Comparison of ENCODE assay signal across 13 mouse cellular contexts in genomic region chr11:89145281-89145945, GRCm38 (mm10).
A peak's percentile ranks its signal among the peaks of the same experiment; 100 is the strongest.
DNase-seq lines count a peak whose midpoint lies in the region; ATAC-seq and TF ChIP-seq lines count a peak whose summit lies in the region.
"Had no signal": no experiment of that assay in that cellular context is flagged by ENCODE, and none has a peak within 500 bp of the region (broad histone marks: within the 10 kb centered on the region; RNA-seq: fewer than 3 reads in every experiment).

No protein-coding gene starts in this region.

- no peak for TF ChIP-seq CTCF in left cerebral cortex, adult 2 months (IDR thresholded peaks at IDR 0.05)

- no peaks in the 10 kb centered on the region for H3K36me3 ChIP-seq in heart, embryonic 16.5 days (ENCODE audit: control insufficient read depth, insufficient read depth)
- no peaks in the 10 kb centered on the region for H3K36me3 ChIP-seq in midbrain, embryonic 10.5 days
- no peaks in the 10 kb centered on the region for H3K36me3 ChIP-seq in midbrain, embryonic 11.5 days (ENCODE audit: control insufficient read depth, insufficient read depth, low read length)
- no peaks in the 10 kb centered on the region for H3K36me3 ChIP-seq in embryonic facial prominence, embryonic 14.5 days (ENCODE audit: control insufficient read depth, insufficient read depth, low read length)
- H3K36me3 ChIP-seq in neural tube, embryonic 12.5 days, result no peaks in the 10 kb centered on the region
- H3K36me3 ChIP-seq: G1E had no signal

- intact Hi-C loops in heart, postnatal 25 days (cut with DNase I), result no loop called here
- intact Hi-C loops in left cerebral cortex, adult 2 months (cut with DNase I), result no loop called here

- H3K4me3 ChIP-seq in heart, embryonic 16.5 days (ENCODE audit: low read length), result no peak overlapping the region; the same call in 1 of the 2 replicates
- no peak overlapping the region for H3K4me3 ChIP-seq in midbrain, embryonic 10.5 days
- no peak overlapping the region for H3K4me3 ChIP-seq in midbrain, embryonic 11.5 days (ENCODE audit: low read depth, low read length)
- no peak overlapping the region for H3K4me3 ChIP-seq in embryonic facial prominence, embryonic 14.5 days (ENCODE audit: low read depth, low read length)
- no peak overlapping the region for H3K4me3 ChIP-seq in neural tube, embryonic 12.5 days
- no peak overlapping the region for H3K4me3 ChIP-seq in left cerebral cortex, adult 2 months

- H3K27me3 ChIP-seq in heart, embryonic 16.5 days (ENCODE audit: control insufficient read depth, insufficient read depth, low read length), result no peaks in the 10 kb centered on the region
- H3K27me3 ChIP-seq in midbrain, embryonic 10.5 days (ENCODE audit: low read depth, poor library complexity, severe bottlenecking), result no peaks in the 10 kb centered on the region
- no peaks in the 10 kb centered on the region for H3K27me3 ChIP-seq in midbrain, embryonic 11.5 days (ENCODE audit: control insufficient read depth, insufficient read depth, low read length)
- H3K27me3 ChIP-seq in embryonic facial prominence, embryonic 14.5 days (replicated peaks; ENCODE audit: control insufficient read depth, insufficient read depth, low read length), result no peaks in the 10 kb centered on the region
- H3K27me3 ChIP-seq in neural tube, embryonic 12.5 days (replicated peaks), result no peaks in the 10 kb centered on the region

- H3K4me1 ChIP-seq in heart, embryonic 16.5 days (ENCODE audit: control insufficient read depth, insufficient read depth, low read length), result peaks cover 7% of the 10 kb centered on the region
- peaks cover 14% of the 10 kb centered on the region for H3K4me1 ChIP-seq in midbrain, embryonic 10.5 days
- peaks cover 8% of the 10 kb centered on the region for H3K4me1 ChIP-seq in midbrain, embryonic 11.5 days (ENCODE audit: control insufficient read depth, insufficient read depth, low read length)
- H3K4me1 ChIP-seq in embryonic facial prominence, embryonic 14.5 days (ENCODE audit: control insufficient read depth, insufficient read depth, low read length), result 0 out of 2 replicates have a peak, but pooled peaks cover 6% of the 10 kb centered on the region
- H3K4me1 ChIP-seq in neural tube, embryonic 12.5 days, result peaks cover 16% of the 10 kb centered on the region

- H3K9me3 ChIP-seq in heart, embryonic 16.5 days (replicated peaks; ENCODE audit: control insufficient read depth, low read length), result no peaks in the 10 kb centered on the region
- no peaks in the 10 kb centered on the region for H3K9me3 ChIP-seq in midbrain, embryonic 10.5 days (replicated peaks)
- H3K9me3 ChIP-seq in midbrain, embryonic 11.5 days (ENCODE audit: control insufficient read depth, low read length), result no peaks in the 10 kb centered on the region
- no peaks in the 10 kb centered on the region for H3K9me3 ChIP-seq in embryonic facial prominence, embryonic 14.5 days (ENCODE audit: control insufficient read depth, low read length)
- H3K9me3 ChIP-seq in neural tube, embryonic 12.5 days, result no peaks in the 10 kb centered on the region
- H3K9me3 ChIP-seq: G1E had no signal

- peak overlapping the region; percentile 49 for H3K4me2 ChIP-seq in heart, embryonic 16.5 days (ENCODE audit: low read depth, low read length)
- H3K4me2 ChIP-seq in midbrain, embryonic 11.5 days, result no peak overlapping the region
- H3K4me2 ChIP-seq in embryonic facial prominence, embryonic 14.5 days (ENCODE audit: low read depth, low read length), result no peak overlapping the region
- no peak overlapping the region; the same call in 1 of the 2 replicates for H3K4me2 ChIP-seq in neural tube, embryonic 12.5 days (replicated peaks)

- ATAC-seq in heart, embryonic 16.5 days (replicated peaks; ENCODE audit: extremely low read depth, insufficient read depth, low FRiP score), result peak; percentile 72
- ATAC-seq in midbrain, embryonic 11.5 days (ENCODE audit: low FRiP score), result no peak
- ATAC-seq in embryonic facial prominence, embryonic 14.5 days (ENCODE audit: low read depth), result peak; percentile 83
- ATAC-seq in neural tube, embryonic 12.5 days (ENCODE audit: low FRiP score, low read depth), result peak; percentile 46; the same call in 1 of the 2 replicates

- H3K9ac ChIP-seq in heart, embryonic 16.5 days (ENCODE audit: low read length), result no peak overlapping the region
- H3K9ac ChIP-seq in midbrain, embryonic 11.5 days (ENCODE audit: low read length), result no peak overlapping the region
- no peak overlapping the region for H3K9ac ChIP-seq in embryonic facial prominence, embryonic 14.5 days (ENCODE audit: low read depth, low read length)
- no peak overlapping the region for H3K9ac ChIP-seq in neural tube, embryonic 12.5 days

- WGBS in heart, embryonic 16.5 days, result 28% methylated on average over 19 of the region's 19 CpGs
- 76% methylated on average over 19 of the region's 19 CpGs for WGBS in midbrain, embryonic 10.5 days
- 79% methylated on average over 19 of the region's 19 CpGs for WGBS in midbrain, embryonic 11.5 days
- WGBS in embryonic facial prominence, embryonic 14.5 days, result 56% methylated on average over 19 of the region's 19 CpGs
- 51% methylated on average over 19 of the region's 19 CpGs for WGBS in neural tube, embryonic 12.5 days

- no peak overlapping the region for H3K27ac ChIP-seq in heart, embryonic 16.5 days (ENCODE audit: low read length)
- H3K27ac ChIP-seq in midbrain, embryonic 10.5 days (replicated peaks), result peak overlapping the region; percentile 52; the same call in 1 of the 2 replicates
- no peak overlapping the region for H3K27ac ChIP-seq in midbrain, embryonic 11.5 days (ENCODE audit: low read depth, low read length)
- H3K27ac ChIP-seq in embryonic facial prominence, embryonic 14.5 days (replicated peaks; ENCODE audit: low read depth, low read length), result no peak overlapping the region
- no peak overlapping the region for H3K27ac ChIP-seq in neural tube, embryonic 12.5 days
- no peak overlapping the region for H3K27ac ChIP-seq in left cerebral cortex, adult 2 months

- no peak for DNase-seq in heart, postnatal 25 days (ENCODE audit: low spot score)
- no peak for DNase-seq in midbrain, embryonic 10.5 days (ENCODE audit: low spot score)
- DNase-seq in midbrain, embryonic 11.5 days (ENCODE audit: low spot score, missing footprints), result no peak
- DNase-seq in embryonic facial prominence, embryonic 14.5 days (ENCODE audit: low spot score), result peak; percentile 78
- no peak for DNase-seq in left cerebral cortex, adult 2 months (ENCODE audit: extremely low spot score in 1 of 2, low spot score in 2 of 2)
- DNase-seq in frontal cortex, postnatal 25 days (ENCODE audit: low spot score in 2 of 2), result no peak
- DNase-seq: adrenal gland, adult 8-10 months; gastrocnemius, postnatal 10 days; kidney, adult 9 months; thymus, postnatal 36 days had no signal
